Mouse (Mus musculus) spleen, postnatal 0 days (tissue): Measurements from ENCODE around the gene Skint4. TPM values are rescaled to one million over a fixed set of nuclear protein-coding genes. Genes with fewer than 3 reads are reported as not detected.

Experiments used
- polyA plus RNA-seq: library from polyadenylated mRNA; unstranded; fragments of >200 nt; fragmentation: Nextera tagmentation; extraction: Ambion mirVana; gene quantifications from 2 replicates; pipeline ENCODE4 v1.2.1, GENCODE M21; 2015

Skint4 gene
- polyA plus RNA-seq: not detected in 2 replicates

GRCm38 (mm10) chr4:112071716-112072115 is at the start of gene Skint4:
Gene Skint4 (plus strand): TSS chr4:112072016.

Other genes starting within 250 kb of the Skint4 start
- gene Slc5a9, start 169.1 kb upstream of the Skint4 start, polyA plus RNA-seq: not detected in 2 replicates
- not detected in 2 replicates for gene Skint8, start 152.6 kb upstream of the Skint4 start, polyA plus RNA-seq
- not detected in 2 replicates for gene Skint7, start 99.1 kb upstream of the Skint4 start, polyA plus RNA-seq
- not detected in 2 replicates for gene Skint1, start 65.7 kb upstream of the Skint4 start, polyA plus RNA-seq
- gene Skint3, start 160.2 kb downstream of the Skint4 start, polyA plus RNA-seq: 0.46 and 0.49 TPM in 2 replicates